Comparison of ENCODE assay signal across 23 mouse cellular contexts in the genomic region with DNA sequence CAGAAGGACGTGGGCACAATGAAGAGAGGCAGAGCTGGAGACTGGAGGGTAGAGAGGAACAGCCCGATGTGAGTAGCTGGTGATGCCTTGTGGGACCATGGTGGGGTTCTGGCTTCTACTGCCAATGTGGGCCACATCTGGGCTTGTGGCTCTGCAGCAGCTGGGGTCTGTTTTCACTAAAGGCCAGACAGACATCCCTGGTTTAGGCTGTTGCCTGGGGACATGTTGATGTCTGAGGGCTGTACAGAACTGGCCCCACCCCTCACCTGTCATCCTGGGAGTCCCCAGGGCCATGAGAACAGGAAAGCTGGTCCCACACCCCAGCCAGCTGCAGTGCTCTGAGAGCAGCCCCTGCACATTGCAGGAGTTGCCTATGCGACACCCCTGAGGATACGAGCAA. TPM values are rescaled to one million over a fixed set of nuclear protein-coding genes. Genes with fewer than 3 reads are reported as not detected.
DNase-seq lines count a peak whose midpoint lies in the region; ATAC-seq and TF ChIP-seq lines count a peak whose summit lies in the region.
"Had no signal": no experiment of that assay in that cellular context is flagged by ENCODE, and none has a peak within 500 bp of the region (broad histone marks: within the 10 kb centered on the region; RNA-seq: fewer than 3 reads in every experiment).

No protein-coding gene starts in this region.

- no peak for DNase-seq in forebrain, embryonic 11.5 days (ENCODE audit: low spot score)
- peak in 1 of 2 experiments; percentile 6 for DNase-seq in layer of hippocampus, adult 2 months (ENCODE audit: low spot score in 2 of 2)
- DNase-seq in layer of hippocampus, postnatal 25 days (ENCODE audit: extremely low spot score in 1 of 2, low spot score in 1 of 2), result no peak
- DNase-seq in midbrain, embryonic 11.5 days (ENCODE audit: low spot score, missing footprints), result peak; percentile 80
- no peak for DNase-seq in midbrain, postnatal 0 days (ENCODE audit: low spot score)
- no peak for DNase-seq in c-Kit-positive CD71-positive TER-119-positive erythroid progenitor cells, embryonic 14.5 days (ENCODE audit: low spot score)
- DNase-seq: cerebellum, adult 2 months; gastrocnemius, postnatal 36 days; kidney, adult 11 months; left cerebral cortex, postnatal 4 days; right cerebral cortex, postnatal 25 days had no signal

- H3K4me2 ChIP-seq in forebrain, embryonic 16.5 days (ENCODE audit: low read length), result no peak overlapping the region
- H3K4me2 ChIP-seq in forebrain, embryonic 11.5 days (ENCODE audit: low read depth, low read length, severe bottlenecking), result no peak overlapping the region
- H3K4me2 ChIP-seq in midbrain, embryonic 11.5 days, result no peak overlapping the region
- no peak overlapping the region for H3K4me2 ChIP-seq in midbrain, postnatal 0 days (ENCODE audit: low read depth, low read length, poor library complexity, severe bottlenecking)
- H3K4me2 ChIP-seq in midbrain, embryonic 16.5 days (ENCODE audit: low read length), result no peak overlapping the region
- H3K4me2 ChIP-seq: liver, embryonic 15.5 days had no signal

- no peaks in the 10 kb centered on the region for H3K36me3 ChIP-seq in forebrain, embryonic 16.5 days (ENCODE audit: control insufficient read depth, insufficient read depth)
- no peaks in the 10 kb centered on the region for H3K36me3 ChIP-seq in forebrain, embryonic 11.5 days (ENCODE audit: control insufficient read depth, insufficient read depth, low read length)
- no peaks in the 10 kb centered on the region for H3K36me3 ChIP-seq in midbrain, embryonic 11.5 days (ENCODE audit: control insufficient read depth, insufficient read depth, low read length)
- H3K36me3 ChIP-seq in midbrain, postnatal 0 days (ENCODE audit: insufficient read depth, low read length), result no peaks in the 10 kb centered on the region
- no peaks in the 10 kb centered on the region for H3K36me3 ChIP-seq in midbrain, embryonic 16.5 days (ENCODE audit: control insufficient read depth, insufficient read depth, low read length)

- no peak overlapping the region for H3K9ac ChIP-seq in forebrain, embryonic 16.5 days (replicated peaks; ENCODE audit: low read depth, low read length)
- H3K9ac ChIP-seq in forebrain, embryonic 11.5 days (ENCODE audit: low read length), result no peak overlapping the region
- H3K9ac ChIP-seq in midbrain, embryonic 11.5 days (ENCODE audit: low read length), result no peak overlapping the region
- H3K9ac ChIP-seq in midbrain, postnatal 0 days (replicated peaks; ENCODE audit: low read length, poor library complexity, severe bottlenecking), result no peak overlapping the region
- H3K9ac ChIP-seq in midbrain, embryonic 16.5 days (ENCODE audit: low read depth, low read length), result no peak overlapping the region
- H3K9ac ChIP-seq: liver, embryonic 15.5 days had no signal

- H3K27ac ChIP-seq in forebrain, embryonic 16.5 days (ENCODE audit: low read length), result no peak overlapping the region
- no peak overlapping the region for H3K27ac ChIP-seq in forebrain, embryonic 11.5 days (ENCODE audit: low read depth, low read length)
- H3K27ac ChIP-seq in layer of hippocampus, adult 2 months, result peak overlapping the region; percentile 53; the same call in 1 of the 2 replicates
- no peak overlapping the region for H3K27ac ChIP-seq in midbrain, embryonic 11.5 days (ENCODE audit: low read depth, low read length)
- no peak overlapping the region for H3K27ac ChIP-seq in midbrain, postnatal 0 days (ENCODE audit: low read depth, low read length)
- H3K27ac ChIP-seq in midbrain, embryonic 16.5 days (ENCODE audit: low read length), result no peak overlapping the region
- H3K27ac ChIP-seq: kidney, postnatal 0 days; liver, embryonic 15.5 days had no signal

- no peaks in the 10 kb centered on the region for H3K27me3 ChIP-seq in forebrain, embryonic 16.5 days (replicated peaks; ENCODE audit: control insufficient read depth, insufficient read depth, low read length)
- no peaks in the 10 kb centered on the region for H3K27me3 ChIP-seq in forebrain, embryonic 11.5 days (ENCODE audit: control insufficient read depth, insufficient read depth, low read length)
- H3K27me3 ChIP-seq in midbrain, embryonic 11.5 days (ENCODE audit: control insufficient read depth, insufficient read depth, low read length), result no peaks in the 10 kb centered on the region
- H3K27me3 ChIP-seq in midbrain, postnatal 0 days (ENCODE audit: insufficient read depth, low read length), result no peaks in the 10 kb centered on the region
- no peaks in the 10 kb centered on the region for H3K27me3 ChIP-seq in midbrain, embryonic 16.5 days (ENCODE audit: control insufficient read depth, insufficient read depth, low read depth, low read length)
- H3K27me3 ChIP-seq: liver, embryonic 15.5 days had no signal

- no peak overlapping the region for H3K4me3 ChIP-seq in forebrain, embryonic 16.5 days (replicated peaks; ENCODE audit: low read length)
- no peak overlapping the region for H3K4me3 ChIP-seq in forebrain, embryonic 11.5 days (ENCODE audit: low read depth, low read length)
- no peak overlapping the region for H3K4me3 ChIP-seq in layer of hippocampus, adult 2 months
- H3K4me3 ChIP-seq in midbrain, embryonic 11.5 days (ENCODE audit: low read depth, low read length), result no peak overlapping the region
- H3K4me3 ChIP-seq in midbrain, postnatal 0 days (ENCODE audit: low read depth, low read length), result no peak overlapping the region
- H3K4me3 ChIP-seq in midbrain, embryonic 16.5 days (ENCODE audit: low read depth, low read length), result no peak overlapping the region
- H3K4me3 ChIP-seq: liver, embryonic 15.5 days; megakaryocyte, embryonic 14.5 days had no signal

- 84% methylated on average over 4 of the region's 4 CpGs for WGBS in forebrain, embryonic 16.5 days
- whole genome bisulfite sequencing in forebrain, embryonic 11.5 days, result 81% methylated on average over 4 of the region's 4 CpGs
- WGBS in midbrain, embryonic 11.5 days, result 78% methylated on average over 4 of the region's 4 CpGs
- WGBS in midbrain, postnatal 0 days, result 82% methylated on average over 4 of the region's 4 CpGs
- 74% methylated on average over 4 of the region's 4 CpGs for WGBS in midbrain, embryonic 16.5 days

- ATAC-seq in forebrain, embryonic 16.5 days, result 0 out of 2 replicates have a peak, but pooled peaks have one; percentile 2
- no peak for ATAC-seq in forebrain, embryonic 11.5 days (replicated peaks; ENCODE audit: low FRiP score)
- peak; percentile 35; the same call in 1 of the 2 replicates for ATAC-seq in midbrain, embryonic 11.5 days (ENCODE audit: low FRiP score)
- ATAC-seq in midbrain, postnatal 0 days (ENCODE audit: low FRiP score), result no peak
- ATAC-seq in midbrain, embryonic 16.5 days, result peak; percentile 18; the same call in 1 of the 2 replicates
- ATAC-seq: forebrain, embryonic 14.5 days had no signal

- no peak for TF ChIP-seq CTCF in layer of hippocampus, adult 2 months (conservative IDR thresholded peaks at IDR 0.05)
- TF ChIP-seq CTCF in midbrain, postnatal 0 days (IDR thresholded peaks at IDR 0.05), result no peak

- H3K9me3 ChIP-seq in forebrain, embryonic 16.5 days (ENCODE audit: control insufficient read depth, low read length), result no peaks in the 10 kb centered on the region
- H3K9me3 ChIP-seq in forebrain, embryonic 11.5 days (ENCODE audit: control insufficient read depth, low read length), result no peaks in the 10 kb centered on the region
- peaks cover 3% of the 10 kb centered on the region; the same call in 1 of the 2 replicates for H3K9me3 ChIP-seq in midbrain, embryonic 11.5 days (ENCODE audit: control insufficient read depth, low read length)
- no peaks in the 10 kb centered on the region for H3K9me3 ChIP-seq in midbrain, postnatal 0 days (ENCODE audit: low read length)
- H3K9me3 ChIP-seq in midbrain, embryonic 16.5 days (replicated peaks; ENCODE audit: control insufficient read depth, low read length, poor library complexity, severe bottlenecking), result no peaks in the 10 kb centered on the region
- H3K9me3 ChIP-seq: liver, embryonic 15.5 days had no signal

- H3K4me1 ChIP-seq in forebrain, embryonic 16.5 days (replicated peaks; ENCODE audit: control insufficient read depth, insufficient read depth, low read length), result no peaks in the 10 kb centered on the region
- H3K4me1 ChIP-seq in forebrain, embryonic 11.5 days (replicated peaks; ENCODE audit: control insufficient read depth, insufficient read depth, low read length), result no peaks in the 10 kb centered on the region
- no peaks in the 10 kb centered on the region for H3K4me1 ChIP-seq in midbrain, embryonic 11.5 days (ENCODE audit: control insufficient read depth, insufficient read depth, low read length)
- no peaks in the 10 kb centered on the region for H3K4me1 ChIP-seq in midbrain, postnatal 0 days (ENCODE audit: insufficient read depth, low read length)
- no peaks in the 10 kb centered on the region for H3K4me1 ChIP-seq in midbrain, embryonic 16.5 days (ENCODE audit: control insufficient read depth, insufficient read depth, low read length)
- H3K4me1 ChIP-seq: liver, embryonic 15.5 days; megakaryocyte, embryonic 14.5 days had no signal

RNA-seq across cellular contexts. Expression of a gene that starts 31.1 kb away (rescaled TPM):
- polyA plus RNA-seq in forebrain, embryonic 16.5 days (2015; fragmentation: Nextera tagmentation; extraction: Ambion mirVana), result not detected in 2 replicates
- polyA plus RNA-seq in forebrain, embryonic 11.5 days (2014; fragmentation: Nextera tagmentation; extraction: Ambion mirVana), result not detected in 2 replicates
- total RNA-seq in layer of hippocampus, adult 2 months (2021), result not detected
- not detected for total RNA-seq in layer of hippocampus, postnatal 25 days (2021)
- not detected in 2 replicates for polyA plus RNA-seq in midbrain, embryonic 11.5 days (2014; fragmentation: Nextera tagmentation; extraction: Ambion mirVana)
- not detected in 2 replicates for total RNA-seq in midbrain, postnatal 0 days (2014; rRNA removed)
- polyA plus RNA-seq in midbrain, postnatal 0 days (2015; fragmentation: Nextera tagmentation; extraction: Ambion mirVana), result 0.27 TPM in 1 of 2 replicates, not detected in the other
- polyA plus RNA-seq in midbrain, embryonic 16.5 days (2015; fragmentation: Nextera tagmentation; extraction: Ambion mirVana), result not detected in 2 replicates
- total RNA-seq: adrenal gland, postnatal 10 days; gastrocnemius, postnatal 36 days; heart, adult 8-10 months; hematopoietic stem cell, adult 5-6 weeks; layer of hippocampus, postnatal 10 days; left cerebral cortex, postnatal 4 days had no signal
- polyA plus RNA-seq: forebrain, embryonic 14.5 days; heart, postnatal 0 days; neural tube, embryonic 11.5 days had no signal

RNA-seq across cellular contexts. Expression of a gene that starts 48.6 kb away (rescaled TPM):
- 93.7 and 103 TPM in 2 replicates for polyA plus RNA-seq in forebrain, embryonic 16.5 days (2015; fragmentation: Nextera tagmentation; extraction: Ambion mirVana)
- polyA plus RNA-seq in forebrain, embryonic 11.5 days (2014; fragmentation: Nextera tagmentation; extraction: Ambion mirVana), result 34.2 and 37.7 TPM in 2 replicates
- 100 to 1,000 TPM; 161 to 166 TPM for total RNA-seq in layer of hippocampus, adult 2 months (2021)
- 100 to 1,000 TPM; 156 to 157 TPM for total RNA-seq in layer of hippocampus, postnatal 25 days (2021)
- polyA plus RNA-seq in midbrain, embryonic 11.5 days (2014; fragmentation: Nextera tagmentation; extraction: Ambion mirVana), result 29.3 and 33.0 TPM in 2 replicates
- 90.5 and 106 TPM in 2 replicates for total RNA-seq in midbrain, postnatal 0 days (2014; rRNA removed)
- polyA plus RNA-seq in midbrain, postnatal 0 days (2015; fragmentation: Nextera tagmentation; extraction: Ambion mirVana), result 114 and 119 TPM in 2 replicates
- 123 and 139 TPM in 2 replicates for polyA plus RNA-seq in midbrain, embryonic 16.5 days (2015; fragmentation: Nextera tagmentation; extraction: Ambion mirVana)

RNA-seq across cellular contexts. Expression of a gene that starts 48.6 kb away (rescaled TPM):
- 2.7 and 4.8 TPM in 2 replicates for polyA plus RNA-seq in forebrain, embryonic 16.5 days (2015; fragmentation: Nextera tagmentation; extraction: Ambion mirVana)
- 3.0 and 4.0 TPM in 2 replicates for polyA plus RNA-seq in forebrain, embryonic 11.5 days (2014; fragmentation: Nextera tagmentation; extraction: Ambion mirVana)
- total RNA-seq in layer of hippocampus, adult 2 months (2021), result 10 to 100 TPM; 74.1 to 79.1 TPM
- total RNA-seq in layer of hippocampus, postnatal 25 days (2021), result 10 to 100 TPM; 68.8 to 86.0 TPM
- polyA plus RNA-seq in midbrain, embryonic 11.5 days (2014; fragmentation: Nextera tagmentation; extraction: Ambion mirVana), result 1.8 and 2.9 TPM in 2 replicates
- 8.9 and 10.6 TPM in 2 replicates for total RNA-seq in midbrain, postnatal 0 days (2014; rRNA removed)
- polyA plus RNA-seq in midbrain, postnatal 0 days (2015; fragmentation: Nextera tagmentation; extraction: Ambion mirVana), result 8.7 and 9.2 TPM in 2 replicates
- 4.6 and 5.5 TPM in 2 replicates for polyA plus RNA-seq in midbrain, embryonic 16.5 days (2015; fragmentation: Nextera tagmentation; extraction: Ambion mirVana)

Comparison
In these comparisons a context has a peak if more than half of its experiments do, and no peak if none do; other contexts are left out.
1. ATAC-seq: peak in forebrain, embryonic 16.5 days (single experiment), midbrain, embryonic 11.5 days (single experiment) and midbrain, embryonic 16.5 days (single experiment); none in forebrain, embryonic 11.5 days (single experiment) and midbrain, postnatal 0 days (single experiment).